Mouse (Mus musculus) CD4-positive, CD25-positive, alpha-beta regulatory T cell, adult 4 months (primary cell): ENCODE results near the gene Mpp4. TPM values are rescaled to one million over a fixed set of nuclear protein-coding genes. Genes with fewer than 3 reads are reported as not detected.
A peak's percentile ranks its signal among the peaks of the same experiment; 100 is the strongest.

ENCODE experiments used
- ATAC-seq: one replicate; pipeline ENCODE4 v1.8.0; 2017
- polyA plus RNA-seq, 2 experiments: library from polyadenylated mRNA; unstranded; fragments of 100-300 nt; shearing (Covaris generic); gene quantifications; one replicate each; pipeline ENCODE4 v1.2.1; 2017

Mpp4 gene
- polyA plus RNA-seq, 2 experiments from 2014 or later, result not detected

- no peak for ATAC-seq
These were observed 4.7 kb upstream of the Mpp4 start for GRCm38 (mm10) chr1:59167654-59168425.

GRCm38 (mm10) chr1:59166232-59166905, 3.2 kb upstream of the Mpp4 start:
- ATAC-seq, result no peak

GRCm38 (mm10) chr1:59163918-59164317, 729 bp upstream of the Mpp4 start:
- no peak for ATAC-seq

GRCm38 (mm10) chr1:59162309-59163024, 722 bp downstream of the Mpp4 start:
- ATAC-seq, result no peak

GRCm38 (mm10) chr1:59161396-59161795, 1.8 kb downstream of the Mpp4 start:
- no peak for ATAC-seq

DNA sequence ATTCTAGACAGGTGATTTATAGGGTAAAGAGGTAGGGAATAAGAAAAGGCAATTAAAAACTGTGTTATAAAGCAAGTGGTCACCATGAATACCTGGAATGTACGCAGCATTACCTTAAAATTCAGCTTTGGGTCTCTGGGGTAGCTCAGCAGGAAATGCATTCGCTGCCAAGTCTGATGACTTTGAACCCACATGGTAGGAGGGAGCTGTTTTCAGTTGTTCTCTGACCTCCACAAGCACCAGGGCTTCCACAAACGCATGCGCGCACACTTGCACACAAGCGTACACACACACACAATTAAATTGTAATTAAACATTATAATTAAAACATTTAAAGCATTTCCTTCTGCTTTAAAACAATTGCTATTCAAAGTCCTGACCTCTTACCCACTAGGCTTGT, 2.3 kb downstream of the Mpp4 start:
- ATAC-seq, result no peak

- ATAC-seq, result no peak
These were observed 4.1 kb downstream of the Mpp4 start for GRCm38 (mm10) chr1:59159136-59159535.

GRCm38 (mm10) chr1:59158498-59158897, 4.7 kb downstream of the Mpp4 start:
- ATAC-seq, result no peak

DNA sequence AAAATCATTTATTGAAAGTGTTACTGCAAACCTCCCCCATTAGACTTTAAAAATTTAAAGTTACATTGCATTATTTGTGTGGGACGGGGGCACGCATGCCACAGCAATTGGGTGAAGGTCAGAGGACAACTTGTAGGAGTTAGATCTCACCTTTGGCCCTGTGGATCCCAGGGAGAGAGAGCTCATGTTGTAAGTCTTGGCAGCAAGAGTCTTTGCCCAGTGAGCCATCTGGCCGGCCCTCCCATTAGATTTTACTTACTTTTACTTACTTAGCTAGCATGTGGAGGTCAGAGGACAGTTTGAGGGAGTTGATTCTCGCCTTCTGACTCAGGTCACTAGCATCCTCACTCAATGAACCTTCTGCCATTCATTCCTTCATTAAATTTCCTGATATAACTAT, 5.3 kb downstream of the Mpp4 start:
- ATAC-seq, result no peak

- no peak for ATAC-seq
These were observed 10.8 kb downstream of the Mpp4 start for GRCm38 (mm10) chr1:59152346-59152745.

- ATAC-seq, result no peak
These were observed 12.6 kb downstream of the Mpp4 start for GRCm38 (mm10) chr1:59150542-59150941.

DNA sequence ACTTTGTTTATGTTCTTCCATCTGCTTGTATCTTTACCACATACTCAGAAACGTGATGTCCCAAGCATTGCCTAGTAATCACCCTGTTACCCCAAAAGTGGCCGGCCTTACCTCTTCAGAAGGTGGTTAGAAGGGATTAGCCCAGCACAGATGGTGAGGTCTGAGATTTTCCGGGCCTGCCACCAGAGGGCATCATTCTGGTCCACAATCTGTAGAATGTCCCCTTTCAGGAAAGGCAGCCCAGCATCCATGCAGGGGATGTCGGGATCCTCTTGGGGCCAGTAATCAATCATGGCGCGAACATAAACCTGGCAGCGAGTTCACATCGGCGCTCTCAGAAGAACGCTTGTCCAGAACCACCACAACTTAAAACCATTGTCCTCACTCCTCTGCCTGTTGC, 18.6 kb downstream of the Mpp4 start:
- no peak for ATAC-seq

DNA sequence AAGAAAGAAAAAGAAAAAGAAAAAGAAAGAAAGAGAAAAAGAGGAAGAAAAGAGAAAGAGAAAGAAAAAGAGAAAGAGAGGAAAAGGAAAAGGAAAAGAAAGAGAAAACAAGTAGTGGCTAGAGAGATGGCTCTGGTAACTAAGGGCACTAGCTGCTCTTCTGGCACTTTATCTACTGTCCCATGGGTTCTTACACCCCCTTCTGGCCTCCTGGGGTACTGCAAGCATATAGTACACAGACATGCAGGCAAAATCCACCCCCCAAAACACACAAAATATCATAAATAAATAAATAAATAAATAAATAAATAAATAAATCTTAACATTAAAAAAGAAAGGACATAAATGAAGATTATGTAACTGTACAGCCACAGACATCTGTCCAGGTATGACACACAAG, 20.4 kb downstream of the Mpp4 start:
- peak; percentile 71 for ATAC-seq

GRCm38 (mm10) chr1:59134419-59134818, 28.8 kb downstream of the Mpp4 start:
- ATAC-seq, result no peak

- no peak for ATAC-seq
These were observed 34.3 kb downstream of the Mpp4 start for GRCm38 (mm10) chr1:59128879-59129278.

GRCm38 (mm10) chr1:59125558-59125957, 37.6 kb downstream of the Mpp4 start:
- ATAC-seq, result no peak

DNA sequence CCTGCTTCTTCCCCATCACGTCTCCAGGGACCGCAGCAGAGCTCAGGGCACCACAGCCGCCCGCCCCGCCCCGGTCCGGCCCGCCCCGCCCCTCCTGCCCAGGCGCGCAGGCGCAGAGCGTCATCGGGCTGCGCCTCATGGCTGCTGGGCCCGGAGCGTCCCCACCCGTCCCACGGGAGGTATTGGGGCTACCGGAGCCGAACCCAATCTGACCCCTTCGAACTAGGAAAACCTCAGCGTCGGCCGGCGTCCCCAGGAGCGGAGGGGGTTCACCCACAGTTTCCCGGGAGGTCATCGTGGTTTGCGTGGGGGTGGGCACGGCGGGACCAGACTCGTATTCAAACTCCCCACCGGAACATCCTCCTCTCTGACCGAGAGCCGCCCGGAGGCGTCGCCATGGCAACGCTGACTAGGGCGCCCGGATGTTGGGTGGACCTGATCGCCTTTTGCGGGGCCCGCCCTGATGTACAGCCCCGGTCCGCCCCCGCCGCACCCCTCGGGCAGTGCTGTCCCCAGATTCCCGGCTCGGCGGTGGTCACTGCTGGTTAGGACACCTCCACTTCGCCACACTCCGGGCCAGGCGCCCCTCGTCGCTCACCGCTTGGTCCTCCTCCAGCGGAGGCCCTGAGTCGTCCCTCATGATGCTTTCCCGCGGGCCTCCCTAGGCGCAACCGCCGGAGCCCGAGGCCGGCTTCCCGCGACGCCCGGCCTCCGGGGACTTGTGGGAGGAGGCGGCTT, 43.3 kb downstream of the Mpp4 start, which contains the start of gene Tmem237:
TSS of gene Tmem237 (minus strand) at position 689 of the 738 bp plus-strand sequence.
- peak; percentile 87 for ATAC-seq

GRCm38 (mm10) chr1:59110524-59110923, 52.7 kb downstream of the Mpp4 start:
- ATAC-seq, result no peak

DNA sequence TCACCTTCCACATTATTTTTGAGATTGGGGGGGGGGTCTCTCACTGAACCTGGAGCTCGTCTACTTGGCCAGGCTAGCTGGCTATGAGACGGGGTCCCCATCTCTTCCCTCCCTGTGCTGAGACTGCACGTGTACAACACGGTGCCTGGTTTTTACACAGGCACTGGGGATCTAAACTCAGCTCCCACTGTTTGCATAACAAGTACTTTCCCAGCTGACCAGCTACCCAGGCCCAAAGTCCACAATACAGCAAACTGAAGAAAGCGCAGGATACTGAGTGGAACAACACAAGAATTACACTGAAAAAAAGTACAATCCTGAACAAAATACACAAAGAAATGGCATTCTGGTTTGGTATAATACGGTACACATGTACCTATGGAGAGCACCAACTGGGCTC, 61.1 kb downstream of the Mpp4 start:
- no peak for ATAC-seq

- ATAC-seq, result no peak
These were observed 62.2 kb downstream of the Mpp4 start for GRCm38 (mm10) chr1:59101020-59101419.

DNA sequence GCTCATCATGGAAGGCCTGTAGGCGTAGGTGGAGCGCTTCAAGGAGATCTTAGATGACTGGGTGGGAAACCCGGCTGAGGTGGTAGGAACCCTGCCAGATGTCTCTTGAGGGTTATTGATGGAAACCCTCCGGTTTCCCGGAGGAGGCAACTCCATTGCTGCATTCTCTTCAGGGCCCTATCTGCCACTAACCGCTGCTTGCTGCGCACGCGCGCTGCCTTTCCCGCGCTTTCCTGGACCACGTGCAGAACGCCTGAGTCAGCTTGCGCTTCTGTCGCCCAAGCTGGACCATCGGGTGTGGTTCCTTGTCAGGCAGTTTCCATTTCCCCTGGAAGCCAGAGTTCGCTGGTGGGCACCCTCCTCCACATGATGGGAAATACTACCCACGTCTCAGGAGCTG, 68.5 kb downstream of the Mpp4 start, which contains the start of gene C2cd6:
TSS of gene C2cd6 (minus strand) at position 196 of the 400 bp plus-strand sequence.
- no peak for ATAC-seq
